Mouse (Mus musculus) lung, embryonic 16.5 days (tissue): ENCODE data around the gene Map3k20. TPM values are rescaled to one million over a fixed set of nuclear protein-coding genes. Genes with fewer than 3 reads are reported as not detected.

ENCODE experiments used
- ATAC-seq: fragments of 200-750 bp; cut with Nextera tagmentation; 2 replicates; pipeline ENCODE4 v1.8.0; 2017; ENCODE audit warnings: low read depth, mild to moderate bottlenecking, moderate library complexity
- H3K27ac ChIP-seq: fragments of 300-500 bp; sonication (generic); 2 replicates; pipeline ENCODE4 v1.5.1; 2014; ENCODE audit warnings: mild to moderate bottlenecking, control low read depth, low read length
- H3K27me3 ChIP-seq: fragments of 300-500 bp; sonication (generic); 2 replicates; pipeline ENCODE4 v1.6.1; 2014; ENCODE audit warnings: low read depth, low read length, mixed read lengths; ENCODE audit not compliant: control insufficient read depth, insufficient read depth
- H3K36me3 ChIP-seq: fragments of 300-500 bp; sonication (generic); 2 replicates; pipeline ENCODE4 v1.6.1; 2014; ENCODE audit warnings: low read length; ENCODE audit not compliant: control insufficient read depth, insufficient read depth
- H3K4me1 ChIP-seq: fragments of 300-500 bp; sonication (generic); replicated peaks from 2 replicates; pipeline ENCODE4 v1.6.1; 2014; ENCODE audit warnings: low read length, mixed read lengths; ENCODE audit not compliant: control insufficient read depth, insufficient read depth
- H3K4me2 ChIP-seq: fragments of 300-500 bp; sonication (generic); 2 replicates; pipeline ENCODE4 v1.6.1; 2014; ENCODE audit warnings: low read depth, low read length, control low read depth
- H3K4me3 ChIP-seq: fragments of 300-500 bp; sonication (generic); 2 replicates; pipeline ENCODE4 v1.5.1; 2014; ENCODE audit warnings: mild to moderate bottlenecking, low read length, control low read depth
- H3K9ac ChIP-seq: fragments of 300-500 bp; sonication (generic); 2 replicates; pipeline ENCODE4 v1.6.1; 2014; ENCODE audit warnings: low read length, control low read depth
- H3K9me3 ChIP-seq: fragments of 300-500 bp; sonication (generic); 2 replicates; pipeline ENCODE4 v1.6.1; 2016; ENCODE audit warnings: low read length; ENCODE audit not compliant: control insufficient read depth
- WGBS: fragments of 180-500 bp; shearing (Covaris S2); extraction: QIAGEN DNeasy Blood & Tissue Kit; methylation state at CpG from one replicate; pipeline ENCODE4 v1.1.7; 2014; 5-methylcytosine and 5-hydroxymethylcytosine counted together
- polyA plus RNA-seq: library from polyadenylated mRNA; unstranded; fragments of >200 nt; fragmentation: Nextera tagmentation; extraction: Ambion mirVana; gene quantifications from 2 replicates; pipeline ENCODE4 v1.2.1, GENCODE M21; 2015

The Map3k20 gene
- polyA plus RNA-seq, 1 experiment from 2014 or later, result 31.6 TPM

GRCm38 (mm10) chr2:72441010-72441409 is 155.6 kb downstream of the Map3k20 start:
- Histone ChIP-seq H3K27ac (no peak overlapping the region), H3K9ac (no peak overlapping the region), H3K9me3 (no peaks in the 10 kb centered on the region), H3K4me2 (no peak overlapping the region), H3K36me3 (peaks cover 10% of the 10 kb centered on the region), H3K4me3 (no peak overlapping the region), H3K27me3 (no peaks in the 10 kb centered on the region), H3K4me1 (no peaks in the 10 kb centered on the region)
- WGBS, result 91% methylated on average over 9 of the region's 9 CpGs
- no peak for ATAC-seq

- no peaks in the 10 kb centered on the region for H3K4me1 ChIP-seq
- no peak overlapping the region for H3K9ac ChIP-seq
- H3K27me3 ChIP-seq, result no peaks in the 10 kb centered on the region
- no peaks in the 10 kb centered on the region for H3K9me3 ChIP-seq
- no peak overlapping the region for H3K27ac ChIP-seq
- H3K4me3 ChIP-seq, result no peak overlapping the region
- H3K4me2 ChIP-seq, result no peak overlapping the region
- no peak for ATAC-seq
- H3K36me3 ChIP-seq, result peaks cover 7% of the 10 kb centered on the region
- 85% methylated on average over 6 of the region's 6 CpGs for WGBS
Measured at GRCm38 (mm10) chr2:72442825-72443224, 157.4 kb downstream of the Map3k20 start.

GRCm38 (mm10) chr2:72443960-72444359 is 158.5 kb downstream of the Map3k20 start:
- Histone ChIP-seq H3K4me2 (no peak overlapping the region), H3K27ac (no peak overlapping the region), H3K9ac (no peak overlapping the region), H3K27me3 (no peaks in the 10 kb centered on the region), H3K36me3 (peaks cover 4% of the 10 kb centered on the region), H3K4me1 (no peaks in the 10 kb centered on the region), H3K9me3 (no peaks in the 10 kb centered on the region), H3K4me3 (no peak overlapping the region)
- ATAC-seq, result no peak
- 76% methylated on average over 3 of the region's 3 CpGs for WGBS

DNA sequence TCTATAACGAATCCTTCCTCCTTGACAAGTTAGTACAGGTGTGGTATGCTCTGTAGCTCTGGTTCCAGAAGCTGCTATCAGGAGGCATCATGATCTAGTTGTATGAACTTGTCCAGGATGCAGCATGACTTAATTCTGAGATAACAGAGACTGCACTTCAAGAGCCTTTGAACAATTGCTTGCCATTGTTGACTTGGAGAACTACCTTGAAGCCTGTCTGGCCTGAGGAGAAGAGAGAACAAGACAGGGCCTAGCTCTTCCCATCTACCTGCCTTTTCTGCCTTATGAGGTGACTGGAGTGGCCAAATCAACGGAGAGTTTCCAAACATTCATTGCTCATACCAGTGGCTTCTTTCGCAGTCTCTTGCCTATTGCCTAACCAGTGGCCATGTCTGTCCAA is 160.7 kb downstream of the Map3k20 start:
- H3K9ac ChIP-seq, result no peak overlapping the region
- WGBS, result 83% methylated on average over 3 of the region's 3 CpGs
- no peak for ATAC-seq

GRCm38 (mm10) chr2:72446615-72447014 is 161.2 kb downstream of the Map3k20 start:
- no peak overlapping the region for H3K4me3 ChIP-seq
- H3K4me1 ChIP-seq, result no peaks in the 10 kb centered on the region
- H3K4me2 ChIP-seq, result no peak overlapping the region
- H3K36me3 ChIP-seq, result no peaks in the 10 kb centered on the region; the same call in 1 of the 2 replicates
- H3K27ac ChIP-seq, result no peak overlapping the region
- ATAC-seq, result no peak
- WGBS, result 49% methylated on average over 5 of the region's 5 CpGs
- no peaks in the 10 kb centered on the region for H3K9me3 ChIP-seq
- H3K9ac ChIP-seq, result no peak overlapping the region
- no peaks in the 10 kb centered on the region for H3K27me3 ChIP-seq

More for the DNA sequence above, 160.7 kb downstream of the Map3k20 start:
- Histone ChIP-seq H3K4me3 (no peak overlapping the region), H3K4me2 (no peak overlapping the region), H3K27ac (no peak overlapping the region), H3K9me3 (no peaks in the 10 kb centered on the region), H3K27me3 (no peaks in the 10 kb centered on the region), H3K36me3 (peaks cover 3% of the 10 kb centered on the region; the same call in 1 of the 2 replicates), H3K4me1 (no peaks in the 10 kb centered on the region)

GRCm38 (mm10) chr2:72453563-72453962 is 168.1 kb downstream of the Map3k20 start:
- H3K27ac ChIP-seq, result 0 out of 2 replicates have a peak overlapping the region, but pooled peaks have one; percentile 12
- ATAC-seq, result peak; percentile 67; the same call in 1 of the 2 replicates
- no peaks in the 10 kb centered on the region for H3K36me3 ChIP-seq
- 31% methylated on average over 3 of the region's 3 CpGs for WGBS
- no peak overlapping the region for H3K4me2 ChIP-seq
- H3K9me3 ChIP-seq, result no peaks in the 10 kb centered on the region
- no peak overlapping the region for H3K4me3 ChIP-seq
- peaks cover 6% of the 10 kb centered on the region for H3K4me1 ChIP-seq
- no peak overlapping the region for H3K9ac ChIP-seq
- H3K27me3 ChIP-seq, result no peaks in the 10 kb centered on the region

GRCm38 (mm10) chr2:72456189-72456588 is 170.8 kb downstream of the Map3k20 start:
- Histone ChIP-seq H3K36me3 (no peaks in the 10 kb centered on the region), H3K9ac (no peak overlapping the region), H3K4me3 (no peak overlapping the region), H3K27me3 (no peaks in the 10 kb centered on the region), H3K4me1 (peaks cover 6% of the 10 kb centered on the region), H3K27ac (no peak overlapping the region), H3K9me3 (no peaks in the 10 kb centered on the region), H3K4me2 (no peak overlapping the region)
- ATAC-seq, result no peak
- WGBS, result 41% methylated on average over 1 of the region's 1 CpGs

DNA sequence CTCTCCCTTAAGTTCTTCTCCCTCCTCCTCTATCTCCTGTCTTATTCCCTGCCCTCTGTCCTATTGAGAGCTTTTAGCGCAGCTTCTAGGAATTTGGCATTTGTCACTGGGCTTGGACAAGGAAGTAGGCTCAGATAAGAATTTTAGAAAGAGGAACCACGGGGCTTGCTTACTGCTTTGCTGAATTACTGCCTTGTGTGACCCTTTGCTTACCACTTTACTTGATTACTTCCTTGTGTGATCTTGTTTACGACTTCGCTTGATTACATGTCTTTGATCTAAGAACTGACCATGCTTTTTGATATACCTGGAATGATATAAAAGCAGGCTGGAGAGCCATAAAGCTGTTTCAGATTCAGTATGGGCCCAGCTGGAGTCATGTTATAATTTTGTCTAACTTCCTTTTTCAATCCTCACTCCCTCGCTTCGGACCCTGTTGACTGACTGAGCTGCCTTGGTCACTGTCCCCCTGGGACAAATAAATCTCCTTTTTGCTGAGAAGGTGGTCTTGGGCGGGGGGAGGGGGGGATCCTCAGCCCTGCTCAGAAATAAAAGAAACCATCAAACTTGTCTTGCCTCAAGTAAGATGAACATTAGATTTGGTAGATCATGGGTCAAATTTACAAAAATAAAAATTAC is 179.1 kb downstream of the Map3k20 start:
- WGBS, result 55% methylated on average over 7 of the region's 7 CpGs
- no peak overlapping the region for H3K27ac ChIP-seq
- no peaks in the 10 kb centered on the region for H3K9me3 ChIP-seq
- H3K4me2 ChIP-seq, result no peak overlapping the region
- no peak for ATAC-seq
- no peak overlapping the region for H3K9ac ChIP-seq
- no peaks in the 10 kb centered on the region for H3K36me3 ChIP-seq
- peaks cover 11% of the 10 kb centered on the region for H3K4me1 ChIP-seq
- no peaks in the 10 kb centered on the region for H3K27me3 ChIP-seq
- no peak overlapping the region for H3K4me3 ChIP-seq

- peak; percentile 45; the same call in 1 of the 2 replicates for ATAC-seq
- Histone ChIP-seq H3K9ac (no peak overlapping the region), H3K4me3 (no peak overlapping the region), H3K27me3 (no peaks in the 10 kb centered on the region), H3K9me3 (no peaks in the 10 kb centered on the region), H3K4me1 (peaks cover 9% of the 10 kb centered on the region), H3K27ac (no peak overlapping the region), H3K4me2 (no peak overlapping the region), H3K36me3 (no peaks in the 10 kb centered on the region)
- 56% methylated on average over 1 of the region's 1 CpGs for WGBS
Measured at GRCm38 (mm10) chr2:72467604-72468003, 182.2 kb downstream of the Map3k20 start.
